Mouse (Mus musculus) MEL (cell line): ENCODE measurements at regions not wholly inside any gene's neighbourhood (a gene's known extent, or its start where the extent isn't known, plus 50 kb on each side); places are given as distances from the start of the nearest gene placed in this dataset.

Experiments
- DNase-seq: peaks from one replicate; pipeline ENCODE4 v3.0.0; 2011; ENCODE audit warnings: low read depth, low spot score
- H3K27ac ChIP-seq: 2 replicates; pipeline ENCODE4 v1.5.1; 2012; ENCODE audit warnings: low read depth, mild to moderate bottlenecking, control low read depth, low read length, moderate library complexity; ENCODE audit not compliant: control insufficient read depth
- H3K27me3 ChIP-seq, 2 experiments: fragments of 150-350 bp in 1 of 2; sonication (generic) in 1 of 2; 2 replicates each; pipeline ENCODE4 v1.6.1; 2012; ENCODE audit warnings: low read length in 2 of 2, mild to moderate bottlenecking in 2 of 2, improper control_type of control experiment in 1 of 2, moderate library complexity in 1 of 2; ENCODE audit not compliant: insufficient read depth in 2 of 2, control insufficient read depth in 1 of 2
- H3K36me3 ChIP-seq, 2 experiments: 2 replicates each; pipeline ENCODE4 v1.6.1; 2012 to 2014; ENCODE audit warnings: low read length in 2 of 2, improper control_type of control experiment in 1 of 2, inconsistent platforms in 1 of 2, mild to moderate bottlenecking in 1 of 2; ENCODE audit not compliant: insufficient read depth in 2 of 2, control insufficient read depth in 1 of 2
- H3K4me1 ChIP-seq, 2 experiments: fragments of 150-350 bp in 1 of 2; sonication (generic) in 1 of 2; 2 replicates each; pipeline ENCODE4 v1.6.1; 2012; ENCODE audit warnings: low read length in 2 of 2, improper control_type of control experiment in 1 of 2, mild to moderate bottlenecking in 1 of 2; ENCODE audit not compliant: insufficient read depth in 2 of 2, control insufficient read depth in 1 of 2
- H3K4me3 ChIP-seq, 2 experiments: fragments of 150-350 bp in 1 of 2; sonication (generic) in 1 of 2; 2 replicates each; pipeline ENCODE4 v1.5.1; 2012; ENCODE audit warnings: low read depth in 2 of 2, low read length in 2 of 2, mild to moderate bottlenecking in 2 of 2, moderate library complexity in 2 of 2, control low read depth in 1 of 2, improper control_type of control experiment in 1 of 2; ENCODE audit not compliant: control insufficient read depth in 1 of 2, insufficient read depth in 1 of 2
- H3K79me2 ChIP-seq: 2 replicates; pipeline ENCODE4 v1.6.1; 2012; ENCODE audit warnings: mild to moderate bottlenecking, low read length, moderate library complexity; ENCODE audit not compliant: control insufficient read depth, poor library complexity, insufficient read depth
- H3K9ac ChIP-seq: 2 replicates; pipeline ENCODE4 v1.6.1; 2012; ENCODE audit warnings: low read depth, mild to moderate bottlenecking, control low read depth, low read length, moderate library complexity; ENCODE audit not compliant: control insufficient read depth, poor library complexity, severe bottlenecking
- H3K9me3 ChIP-seq: fragments of 150-350 bp; sonication (generic); replicated peaks from 2 replicates; pipeline ENCODE4 v1.6.1; 2012; ENCODE audit warnings: mild to moderate bottlenecking, low read length, improper control_type of control experiment, moderate library complexity; ENCODE audit not compliant: insufficient read depth
- BHLHE40 ChIP-seq: IDR thresholded peaks from 2 replicates; pipeline ENCODE4 v1.6.1; 2012; ENCODE audit warnings: low read depth, mild to moderate bottlenecking, inconsistent platforms, low read length, improper control_type of control experiment, borderline replicate concordance
- CHD2 ChIP-seq: IDR thresholded peaks from 2 replicates; pipeline ENCODE4 v1.6.1; 2011; ENCODE audit warnings: low read length, improper control_type of control experiment
- CTCF ChIP-seq, 3 experiments: IDR thresholded peaks in 2 of 3; conservative IDR thresholded peaks in 1 of 3; 2 replicates each; pipeline ENCODE4 v1.5.1; 2011 to 2012; ENCODE audit warnings: low read length in 3 of 3, low read depth in 2 of 3, mild to moderate bottlenecking in 2 of 3, improper control_type of control experiment in 1 of 3, inconsistent platforms in 1 of 3, mixed read lengths in 1 of 3, moderate library complexity in 1 of 3; ENCODE audit not compliant: control insufficient read depth in 1 of 3, insufficient read depth in 1 of 3, poor library complexity in 1 of 3, severe bottlenecking in 1 of 3
- ELF1 ChIP-seq: IDR thresholded peaks from 2 replicates; pipeline ENCODE4 v1.6.1; 2014; ENCODE audit warnings: low read depth, mild to moderate bottlenecking, inconsistent platforms, low read length, improper control_type of control experiment, moderate library complexity
- GABPA ChIP-seq: IDR thresholded peaks from 2 replicates; pipeline ENCODE4 v1.6.1; 2012; ENCODE audit warnings: low read depth, mild to moderate bottlenecking, inconsistent platforms, low read length, improper control_type of control experiment, moderate library complexity
- MAFK ChIP-seq: IDR thresholded peaks from 2 replicates; pipeline ENCODE4 v1.6.1; 2011; ENCODE audit warnings: low read depth, mild to moderate bottlenecking, low read length, improper control_type of control experiment, borderline replicate concordance
- MAX ChIP-seq: IDR thresholded peaks from 2 replicates; pipeline ENCODE4 v1.6.1; 2011; ENCODE audit warnings: low read length, improper control_type of control experiment
- MAZ ChIP-seq: IDR thresholded peaks from 2 replicates; pipeline ENCODE4 v1.6.1; 2012; ENCODE audit warnings: low read depth, mild to moderate bottlenecking, inconsistent platforms, low read length, improper control_type of control experiment
- MEF2A ChIP-seq: IDR thresholded peaks from 2 replicates; pipeline ENCODE4 v1.6.1; 2014; ENCODE audit warnings: low read depth, mild to moderate bottlenecking, inconsistent platforms, low read length, improper control_type of control experiment; ENCODE audit not compliant: poor library complexity, insufficient replicate concordance, severe bottlenecking; ENCODE audit errors: extremely low read depth
- MXI1 ChIP-seq: IDR thresholded peaks from 2 replicates; pipeline ENCODE4 v1.6.1; 2011; ENCODE audit warnings: mild to moderate bottlenecking, low read depth, low read length, improper control_type of control experiment
- MYC ChIP-seq: IDR thresholded peaks from 2 replicates; pipeline ENCODE4 v1.6.1; 2011; ENCODE audit warnings: low read depth, mild to moderate bottlenecking, low read length, improper control_type of control experiment, moderate library complexity
- NELFE ChIP-seq: IDR thresholded peaks from 2 replicates; pipeline ENCODE4 v1.6.1; 2011; ENCODE audit warnings: low read depth, low read length, improper control_type of control experiment
- POLR2AphosphoS2 ChIP-seq: IDR thresholded peaks from 2 replicates; pipeline ENCODE4 v1.6.1; 2011; ENCODE audit warnings: low read length, improper control_type of control experiment
- POLR2AphosphoS5 ChIP-seq: IDR thresholded peaks from 2 replicates; pipeline ENCODE4 v1.6.1; 2012; ENCODE audit warnings: low read depth, borderline replicate concordance, mild to moderate bottlenecking, inconsistent platforms, low read length, moderate library complexity, mixed read lengths
- RAD21 ChIP-seq: IDR thresholded peaks from 2 replicates; pipeline ENCODE4 v1.6.1; 2011; ENCODE audit warnings: mild to moderate bottlenecking, low read depth, low read length, improper control_type of control experiment
- RCOR1 ChIP-seq: IDR thresholded peaks from 2 replicates; pipeline ENCODE4 v1.6.1; 2012; ENCODE audit warnings: low read depth, mild to moderate bottlenecking, inconsistent platforms, low read length, improper control_type of control experiment
- SIN3A ChIP-seq: IDR thresholded peaks from 2 replicates; pipeline ENCODE4 v1.6.1; 2012; ENCODE audit warnings: low read length, improper control_type of control experiment, inconsistent platforms
- TAL1 ChIP-seq: IDR thresholded peaks from 2 replicates; pipeline ENCODE4 v1.6.1; 2012; ENCODE audit warnings: mild to moderate bottlenecking, inconsistent platforms, low read length, moderate library complexity, mixed read lengths
- UBTF ChIP-seq: IDR thresholded peaks from 2 replicates; pipeline ENCODE4 v1.6.1; 2012; ENCODE audit warnings: low read depth, mild to moderate bottlenecking, inconsistent platforms, low read length, improper control_type of control experiment, moderate library complexity, borderline replicate concordance; ENCODE audit not compliant: insufficient read depth
- USF1 ChIP-seq: IDR thresholded peaks from 2 replicates; pipeline ENCODE4 v1.6.1; 2014; ENCODE audit warnings: low read depth, mild to moderate bottlenecking, inconsistent platforms, low read length, improper control_type of control experiment, moderate library complexity
- USF2 ChIP-seq, 2 experiments: IDR thresholded peaks; 2 replicates each; pipeline ENCODE4 v1.6.1; 2011 to 2012; ENCODE audit warnings: improper control_type of control experiment in 2 of 2, low read length in 2 of 2, borderline replicate concordance in 1 of 2, inconsistent platforms in 1 of 2, low read depth in 1 of 2, mild to moderate bottlenecking in 1 of 2; ENCODE audit not compliant: insufficient read depth in 1 of 2
- ZKSCAN1 ChIP-seq: IDR thresholded peaks from 2 replicates; pipeline ENCODE4 v1.6.1; 2012; ENCODE audit warnings: low read depth, mild to moderate bottlenecking, inconsistent platforms, low read length, improper control_type of control experiment, moderate library complexity
- ZMIZ1 ChIP-seq: IDR thresholded peaks from 2 replicates; pipeline ENCODE4 v1.6.1; 2012; ENCODE audit warnings: low read depth, mild to moderate bottlenecking, inconsistent platforms, low read length, improper control_type of control experiment, moderate library complexity

DNA sequence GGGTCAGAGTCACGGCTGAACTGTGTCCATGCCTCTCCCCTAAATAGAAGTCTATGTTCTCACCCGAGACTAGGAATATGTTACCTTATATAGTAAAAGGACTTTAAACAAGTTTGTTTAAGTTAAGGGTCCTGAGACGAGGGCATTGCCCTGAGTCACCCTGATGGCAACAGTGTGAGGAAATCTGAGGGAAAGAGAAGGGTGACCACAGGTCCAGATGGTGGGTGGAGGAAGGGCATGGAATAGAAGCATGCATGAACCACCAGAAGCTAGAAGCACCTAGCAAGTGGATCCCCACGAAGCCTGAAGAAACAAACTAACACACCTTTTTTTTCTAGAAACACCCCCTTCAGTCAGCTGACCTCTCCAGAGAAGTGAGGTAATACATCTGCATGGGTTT lies 536.9 kb upstream of the Lrrc6 start:
- Histone ChIP-seq H3K9me3 (no peaks in the 10 kb centered on the region), H3K79me2 (no peaks in the 10 kb centered on the region; the same call in 1 of the 2 replicates), H3K27ac (no peak overlapping the region), H3K36me3 (peaks cover 0 to 7% of the 10 kb centered on the region in 2 experiments; a peak in 1 of 4 replicates), H3K27me3 (no peaks in the 10 kb centered on the region), H3K4me3 (no peak overlapping the region), H3K9ac (no peak overlapping the region), H3K4me1 (peaks cover 0 to 13% of the 10 kb centered on the region in 2 experiments; a peak in 2 of 4 replicates)
- TF ChIP-seq ELF1 (no peak), UBTF (no peak), POLR2AphosphoS2 (no peak), MYC (no peak), MAFK (no peak), USF1 (no peak), CHD2 (no peak), SIN3A (no peak), CTCF (IDR thresholded peaks at IDR 0.05 in 2 of 3, conservative IDR thresholded peaks at IDR 0.05 in 1 of 3; ENCODE audit: control insufficient read depth in 1 of 3, insufficient read depth in 1 of 3, low read depth in 2 of 3, low read length in 3 of 3, poor library complexity in 1 of 3, severe bottlenecking in 1 of 3) (no peak), NELFE (no peak), USF2 (IDR thresholded peaks at IDR 0.05; ENCODE audit: borderline replicate concordance in 1 of 2, insufficient read depth in 1 of 2, low read depth in 1 of 2, low read length in 2 of 2) (no peak), ZKSCAN1 (no peak), GABPA (no peak), MXI1 (no peak), POLR2AphosphoS5 (no peak), MEF2A (no peak), RCOR1 (no peak), TAL1 (no peak), BHLHE40 (no peak)
- DNase-seq = no peak

GRCm38 (mm10) chr15:67036341-67036740 lies 535.6 kb upstream of the Lrrc6 start:
- DNase-seq = peak; percentile 67
- Histone ChIP-seq H3K36me3 (peaks cover 0 to 7% of the 10 kb centered on the region in 2 experiments; a peak in 1 of 4 replicates), H3K9ac (no peak overlapping the region), H3K9me3 (no peaks in the 10 kb centered on the region), H3K4me3 (no peak overlapping the region), H3K27me3 (no peaks in the 10 kb centered on the region), H3K4me1 (peaks cover 0 to 13% of the 10 kb centered on the region in 2 experiments; a peak in 2 of 4 replicates), H3K27ac (no peak overlapping the region), H3K79me2 (no peaks in the 10 kb centered on the region; the same call in 1 of the 2 replicates)
- TF ChIP-seq MYC = no peak
- no peak for TF ChIP-seq SIN3A
- no peak for TF ChIP-seq MEF2A
- no peak for TF ChIP-seq RAD21
- no peak for TF ChIP-seq CTCF (IDR thresholded peaks at IDR 0.05 in 2 of 3, conservative IDR thresholded peaks at IDR 0.05 in 1 of 3; ENCODE audit: control insufficient read depth in 1 of 3, insufficient read depth in 1 of 3, low read depth in 2 of 3, low read length in 3 of 3, poor library complexity in 1 of 3, severe bottlenecking in 1 of 3)
- no peak for TF ChIP-seq ELF1
- TF ChIP-seq POLR2AphosphoS5 = no peak
- no peak for TF ChIP-seq ZMIZ1
- no peak for TF ChIP-seq MAX
- TF ChIP-seq MAZ = no peak; the same call in 1 of the 2 replicates
- TF ChIP-seq USF2 (IDR thresholded peaks at IDR 0.05; ENCODE audit: borderline replicate concordance in 1 of 2, insufficient read depth in 1 of 2, low read depth in 1 of 2, low read length in 2 of 2) = no peak
